Mouse (Mus musculus) layer of hippocampus, postnatal 14 days (tissue): ENCODE results near the gene Olfr308. TPM values are rescaled to one million over a fixed set of nuclear protein-coding genes. Genes with fewer than 3 reads are reported as not detected.
"Not testable (repeated sequence)": the region's sequence is repeated elsewhere in the genome, so short reads cannot be mapped to it uniquely, and the experiment has no call there.

ENCODE experiments used
- DNase-seq, 2 experiments: peaks; one replicate each; pipeline ENCODE4 v3.0.0; 2021 to 2022; ENCODE audit warnings: low spot score in 2 of 2, mixed read lengths in 1 of 2
- long read RNA-seq, 2 experiments: library from polyadenylated mRNA; stranded (forward); transcript quantifications; one replicate each; pipeline ENCODE4 v2.0.0; 2021
- microRNA-seq, 2 experiments: library from miRNA; unstranded; fragments of <30 nt; microRNA quantifications; one replicate each; pipeline ENCODE4 v1.2.0; 2021
- total RNA-seq, 2 experiments: library from RNA; stranded (reverse); gene quantifications; 2 replicates each; pipeline ENCODE4 v1.2.3; 2021

Olfr308 gene
- total RNA-seq, result not detected
- long read RNA-seq, experiment 1, result 0 reads
- long read RNA-seq, experiment 2, result 0 reads

DNA sequence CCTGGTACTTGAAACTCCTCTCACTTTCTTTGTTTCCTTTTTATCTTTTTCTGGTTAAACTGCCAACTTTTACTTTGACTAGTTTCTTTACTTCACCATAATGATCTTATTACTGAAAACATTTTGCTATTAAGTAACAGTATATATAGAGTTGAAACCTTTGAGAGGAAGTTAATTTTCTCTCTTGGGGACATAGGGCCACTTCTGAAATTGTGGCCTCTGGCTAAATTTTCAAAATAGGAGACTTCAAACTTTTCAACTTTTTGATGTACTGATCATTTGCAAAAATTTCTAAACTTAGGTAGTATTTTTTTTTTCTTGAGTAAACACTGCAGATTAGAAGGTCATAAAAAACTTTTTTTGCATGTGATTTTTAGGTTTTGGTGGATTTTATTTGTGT lies at the start of gene Olfr308:
Gene Olfr308 (minus strand): TSS at position 101 of the 400 bp plus-strand sequence.
- DNase-seq, result no peak

DNA sequence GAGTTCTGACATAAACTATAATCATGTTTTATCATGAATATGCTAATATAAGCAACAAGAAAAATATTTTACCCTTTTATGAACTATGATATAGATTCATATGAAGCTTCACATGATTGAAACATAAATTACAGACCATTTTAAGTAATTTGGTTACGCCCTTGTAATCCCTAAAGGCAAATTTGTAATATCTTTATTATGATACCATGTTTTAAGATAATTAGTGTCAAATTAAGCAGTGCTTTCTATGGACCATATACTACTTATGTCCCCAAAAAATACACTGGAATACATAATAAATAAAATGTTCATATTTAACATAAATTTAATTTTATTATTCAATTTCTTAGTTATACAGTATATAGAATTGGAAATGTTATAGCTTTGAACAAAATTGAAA lies 41.4 kb upstream of the Olfr308 start, which contains the start of gene Olfr305:
Gene Olfr305 (minus strand): TSS at position 101 of the 400 bp plus-strand sequence.
- DNase-seq, result no peak

DNA sequence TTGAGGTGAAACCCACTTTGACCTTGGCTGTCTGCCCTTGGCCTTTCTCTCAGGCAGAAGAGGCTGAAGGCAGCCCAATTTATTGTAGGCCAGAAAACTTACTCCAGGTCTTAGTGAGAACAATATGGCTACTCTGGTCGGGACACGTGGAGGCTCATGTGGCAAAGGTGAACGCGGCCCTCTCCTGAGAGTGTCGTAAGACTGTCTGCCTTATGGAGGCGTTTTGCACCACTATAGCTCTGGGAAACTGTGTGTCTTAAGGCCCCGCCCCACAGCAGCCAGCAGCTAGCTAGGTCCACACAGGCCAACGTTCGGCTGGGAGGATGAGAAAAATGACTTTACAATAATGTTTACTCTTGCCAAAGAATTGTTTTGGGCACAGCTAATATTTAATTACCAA lies 20.9 kb upstream of the Olfr308 start:
- not testable (repeated sequence) for DNase-seq

DNA sequence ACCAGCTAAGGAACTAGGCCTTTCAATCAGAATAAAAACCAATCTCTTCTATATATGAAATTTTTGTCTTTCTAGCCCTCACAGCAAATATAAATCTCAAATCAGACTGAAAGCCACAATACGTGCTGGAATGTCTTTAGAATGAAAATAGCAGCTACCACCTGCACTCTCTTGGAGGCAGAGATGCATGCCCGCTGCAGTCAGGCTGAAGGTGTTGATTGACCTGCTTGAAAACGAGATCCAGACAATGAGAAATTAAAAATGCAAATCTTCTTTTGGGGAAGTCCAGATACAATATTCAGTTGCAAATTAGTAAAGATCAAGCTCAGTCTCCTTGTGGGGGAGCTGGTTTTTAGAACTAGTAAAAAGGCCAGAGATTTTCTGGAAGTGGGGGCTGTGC lies 18.8 kb upstream of the Olfr308 start:
- DNase-seq, result no peak

DNA sequence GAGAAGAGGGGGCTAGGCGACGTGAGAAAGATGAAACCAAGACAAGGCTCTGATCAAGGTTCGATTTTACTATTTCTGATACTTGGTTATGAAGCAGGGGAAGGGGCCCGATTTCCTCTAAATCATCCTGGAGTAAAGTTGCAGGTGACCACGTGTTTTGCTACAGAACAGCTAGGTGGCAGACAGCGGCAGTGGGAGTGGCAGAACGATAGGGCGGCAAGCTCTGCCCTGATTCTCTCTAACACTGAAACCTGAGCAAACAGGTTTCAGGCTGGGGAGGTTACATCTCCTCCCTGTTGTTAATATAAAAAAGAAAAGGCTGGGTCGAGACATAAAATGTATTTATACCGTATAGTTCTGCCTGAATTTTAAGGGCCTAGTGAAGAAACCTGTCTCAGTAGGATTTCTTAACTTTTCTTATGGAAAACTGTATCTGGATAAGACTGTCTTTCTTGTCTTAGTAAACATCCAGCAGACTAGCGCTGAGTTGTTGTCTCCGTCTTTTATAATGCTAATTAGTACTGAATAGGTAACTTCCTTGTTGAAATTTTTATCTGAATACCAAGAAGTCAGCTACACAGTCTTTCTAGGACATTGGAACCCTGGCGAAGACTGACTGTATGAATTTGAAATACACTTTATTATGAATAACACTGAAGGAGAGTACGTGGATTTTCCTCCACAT lies 17.6 kb upstream of the Olfr308 start:
- DNase-seq, result no peak

DNA sequence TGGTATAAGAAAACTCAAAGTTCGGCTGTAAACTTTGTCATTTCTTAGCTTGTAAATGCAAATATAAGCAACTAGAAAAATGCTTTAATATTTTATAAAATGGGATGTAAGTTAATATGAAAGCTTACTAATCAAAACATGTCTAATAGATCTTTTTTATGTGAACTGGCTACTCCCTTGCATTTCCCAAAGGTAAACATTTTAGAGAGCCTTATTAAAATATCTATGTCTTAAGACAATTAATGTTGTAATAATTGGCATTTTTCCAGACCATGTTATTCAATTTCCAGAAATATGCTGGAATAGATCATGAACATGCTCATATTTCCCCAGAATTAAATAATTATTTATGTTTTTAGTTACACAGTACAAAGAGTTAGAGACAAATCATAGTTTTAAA lies 12.1 kb upstream of the Olfr308 start, which contains the start of gene Olfr307:
Gene Olfr307 (minus strand): TSS at position 101 of the 400 bp plus-strand sequence.
- no peak for DNase-seq

DNA sequence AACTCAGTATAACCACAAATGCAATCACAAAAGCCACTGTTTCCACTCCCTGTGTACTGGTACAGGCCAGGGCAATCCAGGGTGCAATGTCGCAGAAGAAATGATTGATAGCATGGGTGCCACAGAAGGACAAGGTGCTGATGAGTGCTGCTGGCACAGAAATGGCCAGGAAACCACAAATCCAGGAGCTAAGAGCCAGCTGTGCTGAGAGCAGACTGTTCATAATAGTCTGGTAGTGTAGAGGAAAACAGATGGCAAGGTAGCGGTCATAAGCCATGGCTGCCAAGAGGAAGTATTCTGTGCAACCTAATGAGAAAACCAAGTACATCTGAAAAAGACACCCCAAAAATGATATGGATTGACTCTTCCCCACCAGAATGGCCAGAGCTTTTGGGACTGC lies 4.1 kb downstream of the Olfr308 start:
- DNase-seq, result no peak

DNA sequence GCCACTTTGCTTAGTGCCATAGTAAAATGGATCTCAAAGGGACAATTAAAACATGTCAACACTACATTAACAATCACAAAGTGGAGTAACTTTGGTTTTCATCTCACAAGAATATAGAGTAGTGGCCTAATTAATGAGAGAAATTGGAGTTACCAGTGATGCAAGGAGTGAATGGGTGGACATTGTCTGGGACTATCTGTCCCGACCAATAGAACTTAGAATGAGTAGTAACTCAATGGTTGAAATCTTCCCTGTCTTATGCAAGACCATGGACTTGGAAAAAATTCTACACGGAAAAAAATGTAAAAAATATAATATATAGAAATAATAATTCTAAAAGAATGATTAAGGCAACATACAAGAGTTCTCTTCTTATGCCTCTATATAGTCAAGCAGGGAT lies 11.8 kb downstream of the Olfr308 start, which contains the start of gene Olfr309:
Gene Olfr309 (minus strand): TSS at position 101 of the 400 bp plus-strand sequence.
- DNase-seq, result no peak

DNA sequence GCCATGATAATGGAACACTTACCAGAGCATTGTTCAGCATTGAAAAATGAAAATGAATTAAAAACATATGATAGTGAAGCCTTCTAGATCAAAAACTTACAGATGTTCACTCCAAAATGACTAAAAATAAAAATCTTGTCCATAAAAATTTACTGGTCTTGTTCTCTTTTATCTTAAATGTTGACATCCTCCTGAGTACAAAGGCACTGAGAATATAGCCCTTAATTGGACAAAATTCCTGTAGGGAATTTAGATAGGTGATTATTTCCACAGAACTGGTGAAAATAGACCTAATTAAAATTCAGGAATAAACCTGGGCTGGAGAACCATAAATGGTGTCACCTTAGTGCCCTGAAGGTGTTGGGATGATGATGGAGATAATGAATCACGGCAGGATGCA lies 48.4 kb downstream of the Olfr308 start, which contains the start of gene Olfr310:
Gene Olfr310 (minus strand): TSS at position 101 of the 400 bp plus-strand sequence.
- DNase-seq, result no peak

Small RNA genes within 50 kb of the gene (microRNA-seq; reads per million reads assigned to microRNA genes)
- gene Gm23192, result 0 reads per million in 2 experiments

Other genes starting within 250 kb of the Olfr308 start
- gene Vmn2r75, start 153.9 kb downstream of the Olfr308 start, total RNA-seq, result not detected
- gene Vmn2r76, start 79.3 kb downstream of the Olfr308 start, total RNA-seq, result not detected
- not detected for gene Olfr310, start 48.5 kb downstream of the Olfr308 start, total RNA-seq
- not detected for gene Olfr309, start 11.9 kb downstream of the Olfr308 start, total RNA-seq
- gene Olfr307, start 12.0 kb upstream of the Olfr308 start, total RNA-seq, result not detected
- not detected for gene Olfr305, start 41.3 kb upstream of the Olfr308 start, total RNA-seq
- not detected for gene Olfr304, start 61.0 kb upstream of the Olfr308 start, total RNA-seq
- not detected for gene Olfr303, start 72.2 kb upstream of the Olfr308 start, total RNA-seq
- gene Olfr301, start 78.2 kb upstream of the Olfr308 start, total RNA-seq, result not detected
- gene Olfr299, start 134.3 kb upstream of the Olfr308 start, total RNA-seq, result not detected
- gene Olfr298, start 166.9 kb upstream of the Olfr308 start, total RNA-seq, result not detected
- not detected for gene Olfr297, start 194.3 kb upstream of the Olfr308 start, total RNA-seq